Mouse (Mus musculus): ENCODE results near the gene Xrcc6. TPM values are rescaled to one million over a fixed set of nuclear protein-coding genes. Genes with fewer than 3 reads are reported as not detected.

The Xrcc6 gene
- total RNA-seq, 1 experiment from 2014 or later: 444 TPM

DNA sequence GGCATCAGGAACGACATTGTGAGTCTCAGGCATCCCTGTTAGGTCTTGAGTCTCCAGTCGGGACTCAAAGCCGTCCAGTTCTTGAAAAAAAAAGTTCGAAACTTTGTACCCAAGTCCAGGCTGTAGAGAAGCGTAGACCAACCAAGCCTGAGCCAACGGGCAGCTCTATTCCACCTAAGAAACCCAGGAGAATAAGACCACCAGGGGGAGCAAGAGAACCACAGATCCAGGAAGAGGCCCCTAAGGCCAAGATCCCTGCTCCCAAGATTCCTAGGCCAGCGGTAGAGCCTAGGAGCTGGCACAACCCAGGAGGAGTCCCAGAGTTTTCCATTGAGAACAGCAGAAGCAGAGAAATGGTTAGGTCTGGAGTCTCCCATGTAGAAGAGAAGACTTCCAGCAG, 77.9 kb downstream of the Xrcc6 start:
- peak; percentile 74 for ATAC-seq (replicated peaks; ENCODE audit: low read depth, poor library complexity, severe bottlenecking)

DNA sequence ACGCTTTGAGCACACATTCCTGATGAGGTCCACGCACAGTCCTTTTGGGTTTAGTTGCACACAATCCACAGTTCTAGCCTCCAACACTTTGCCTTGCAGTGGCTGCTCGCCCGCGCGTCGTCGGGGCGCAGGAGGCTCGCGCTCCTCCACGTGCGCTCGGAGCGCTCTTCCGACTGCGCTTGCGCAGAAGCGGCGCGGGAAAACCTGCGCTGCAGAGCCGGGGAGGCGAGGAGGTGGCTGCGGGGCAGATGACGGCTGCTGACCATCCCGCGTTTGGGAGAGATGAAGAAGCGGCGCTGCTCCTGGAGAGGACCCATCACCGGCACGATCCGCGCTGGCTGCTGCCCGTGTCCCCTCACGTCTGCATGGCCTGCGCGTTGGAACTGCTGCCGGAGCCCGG, 82.3 kb downstream of the Xrcc6 start, which contains the start of gene Mei1:
Gene Mei1 (plus strand): TSS at position 99 of the 400 bp plus-strand sequence.
- no peak for ATAC-seq (replicated peaks; ENCODE audit: low read depth, poor library complexity, severe bottlenecking)

DNA sequence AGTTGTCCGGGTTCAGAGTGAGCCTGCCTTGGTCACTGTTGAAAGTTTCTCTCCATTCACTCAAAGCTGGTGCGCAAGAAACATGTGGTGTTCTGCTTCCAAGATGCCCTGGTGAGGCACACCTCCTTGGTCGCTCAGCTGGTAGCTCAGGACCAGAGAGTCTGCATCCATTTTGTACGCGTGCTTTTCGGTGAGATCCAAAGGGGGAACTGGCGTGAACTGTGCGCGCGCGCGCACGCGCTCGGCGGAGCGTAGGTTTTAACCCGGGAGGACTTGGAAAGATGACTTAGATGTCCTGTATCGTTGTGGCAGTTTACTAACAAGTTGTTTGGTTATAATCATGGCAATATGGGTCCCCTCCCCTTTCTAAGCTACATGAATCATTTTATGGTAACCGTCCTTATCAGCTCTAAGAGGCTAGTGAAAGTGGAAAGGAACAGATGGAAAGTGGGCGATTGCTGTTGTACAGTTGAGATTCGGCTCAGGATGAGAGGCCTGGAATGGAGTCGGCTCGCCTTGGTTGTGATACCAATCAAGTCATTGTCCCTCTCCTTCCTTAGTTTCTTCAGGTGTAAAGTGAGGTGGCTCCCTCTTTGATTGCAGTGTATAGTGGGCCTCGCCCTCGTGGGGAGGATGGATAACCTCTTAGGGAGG, 84.3 kb downstream of the Xrcc6 start:
- ATAC-seq (replicated peaks; ENCODE audit: low read depth, poor library complexity, severe bottlenecking): no peak

DNA sequence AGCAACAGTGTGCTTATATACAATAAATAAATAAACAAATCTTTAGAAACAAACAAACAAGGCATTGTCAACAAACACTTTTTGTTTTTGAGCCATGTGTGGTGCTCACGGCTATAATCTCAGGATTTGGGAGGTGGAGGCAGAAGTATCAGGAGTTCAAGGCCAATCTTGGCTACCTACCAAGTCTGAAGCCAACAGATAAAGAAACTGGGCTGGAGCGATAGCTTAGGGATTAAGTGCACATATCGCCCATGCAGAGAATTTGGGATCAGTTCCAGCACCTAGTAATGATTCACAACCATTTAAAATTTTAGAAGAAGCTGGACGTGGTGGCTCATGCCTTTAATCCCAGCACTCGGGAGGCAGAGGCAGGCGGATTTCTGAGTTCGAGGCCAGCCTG, 85.9 kb downstream of the Xrcc6 start:
- ATAC-seq (replicated peaks; ENCODE audit: low read depth, poor library complexity, severe bottlenecking): no peak

DNA sequence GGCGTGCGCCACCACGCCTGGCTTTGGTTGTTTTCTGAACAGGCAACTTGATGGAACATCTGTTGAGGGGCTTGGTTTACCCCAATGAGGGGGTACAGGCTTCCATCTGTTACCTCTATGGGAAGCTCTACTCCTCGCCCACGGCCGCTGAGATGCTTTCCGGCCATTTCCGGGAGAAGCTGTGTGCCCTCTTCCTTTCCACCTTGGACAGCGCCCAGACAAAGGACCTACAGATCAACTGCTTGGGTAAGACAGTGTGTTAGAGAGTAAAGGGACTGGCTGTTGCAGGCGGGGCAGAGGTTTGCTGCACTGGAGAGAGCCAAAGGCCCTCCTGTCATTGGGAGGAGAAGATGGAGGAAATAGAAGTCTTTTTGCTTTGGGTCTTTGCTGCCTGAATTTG, 92.2 kb downstream of the Xrcc6 start:
- ATAC-seq (replicated peaks; ENCODE audit: low read depth, poor library complexity, severe bottlenecking): no peak

DNA sequence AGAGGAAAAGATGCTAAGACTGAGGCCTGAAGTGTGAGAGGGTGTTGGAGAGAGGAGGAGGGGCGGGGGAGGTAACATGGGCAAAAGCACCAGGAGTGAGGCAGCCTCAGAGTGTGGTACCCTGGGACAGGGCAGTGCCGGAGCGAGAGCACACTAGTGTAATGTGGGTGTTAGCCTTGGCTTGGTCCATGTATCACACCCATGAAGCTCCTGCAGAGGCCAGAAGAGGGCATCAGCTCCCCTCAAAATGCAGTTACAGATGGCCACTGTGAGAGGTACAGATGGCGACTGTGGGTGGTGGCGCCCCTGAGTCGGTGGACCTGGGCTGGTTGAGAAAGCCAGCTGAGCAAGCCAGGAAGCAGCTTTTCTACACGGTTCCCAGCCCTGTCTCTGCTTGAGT, 93.5 kb downstream of the Xrcc6 start:
- ATAC-seq (replicated peaks; ENCODE audit: low read depth, poor library complexity, severe bottlenecking): peak; percentile 94

DNA sequence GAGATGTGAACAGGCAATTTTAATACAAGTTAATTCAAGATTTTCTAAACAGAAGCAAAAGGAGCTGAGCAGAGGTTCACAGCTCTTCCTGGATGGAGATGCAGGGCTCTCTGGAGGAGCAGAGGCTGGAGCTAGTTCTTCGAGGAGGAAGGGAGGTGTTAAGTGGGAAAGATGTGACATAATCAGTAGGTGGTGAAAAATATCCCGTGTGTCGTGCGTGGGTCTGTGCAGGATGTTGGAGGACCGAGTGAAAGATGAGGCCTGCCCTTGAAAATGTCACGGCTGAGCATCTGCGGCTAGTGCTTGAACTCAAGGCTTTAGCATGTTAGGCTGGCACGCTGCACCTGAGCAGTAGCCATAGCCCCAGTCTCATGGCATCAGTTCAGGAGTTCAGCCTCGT, 98.0 kb downstream of the Xrcc6 start:
- no peak for ATAC-seq (replicated peaks; ENCODE audit: low read depth, poor library complexity, severe bottlenecking)

DNA sequence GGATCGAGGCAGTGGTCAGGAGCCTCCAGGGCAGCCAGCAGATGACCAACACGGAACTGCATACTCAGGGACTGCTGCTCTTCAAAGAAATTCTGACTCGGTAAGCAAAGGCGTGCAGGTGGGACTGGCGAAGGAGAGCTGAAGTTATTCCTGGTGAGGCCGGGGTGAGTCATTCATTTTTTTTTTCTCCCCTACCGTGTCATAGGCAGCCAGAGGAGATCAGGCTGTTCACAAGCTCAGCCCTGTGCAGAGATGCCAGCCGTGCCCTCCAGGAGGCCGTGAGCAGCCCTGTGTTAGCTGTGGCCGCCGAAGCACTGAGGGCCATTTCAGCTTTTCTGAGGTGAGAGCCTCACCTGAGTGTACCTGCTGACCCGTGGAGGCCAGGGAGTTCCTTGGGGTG, 98.5 kb downstream of the Xrcc6 start:
- ATAC-seq (replicated peaks; ENCODE audit: low read depth, poor library complexity, severe bottlenecking): no peak

DNA sequence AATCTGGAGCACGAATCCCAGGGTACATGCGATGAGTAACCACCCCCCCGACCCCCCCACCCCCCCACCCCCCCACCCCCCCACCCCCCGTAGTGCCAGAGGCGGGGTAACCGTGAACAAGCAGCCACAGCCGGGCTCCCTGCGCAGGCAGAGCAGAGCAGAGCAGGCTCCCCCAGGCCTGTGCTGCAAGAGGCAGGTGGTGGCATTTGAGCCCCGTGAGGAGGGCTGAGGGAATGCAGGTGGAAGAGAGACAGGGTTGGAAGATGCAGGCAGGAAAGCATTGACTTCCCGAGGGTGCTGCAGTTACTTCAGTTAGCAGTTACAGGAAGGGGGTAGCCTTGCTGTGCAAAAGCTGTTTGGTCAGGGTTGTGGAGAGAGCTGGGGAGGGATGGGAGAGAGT, 99.6 kb downstream of the Xrcc6 start:
- ATAC-seq (replicated peaks; ENCODE audit: low read depth, poor library complexity, severe bottlenecking): peak; percentile 62; the same call in 1 of the 2 replicates

Other genes with a start within 250 kb of the Xrcc6 start
- 27.9 and 31.5 TPM in 2 replicates for gene Zc3h7b, start 242.8 kb upstream of the Xrcc6 start, total RNA-seq (2017)
- 113 and 121 TPM in 2 replicates for gene Rangap1, start 242.3 kb upstream of the Xrcc6 start, total RNA-seq (2017)
- 11.3 and 20.6 TPM in 2 replicates for gene Tef, start 185.4 kb upstream of the Xrcc6 start, total RNA-seq (2017)
- gene Tob2, start 129.0 kb upstream of the Xrcc6 start, total RNA-seq (2017): 26.1 and 27.0 TPM in 2 replicates
- gene Phf5a, start 115.9 kb upstream of the Xrcc6 start, total RNA-seq (2017): 65.8 and 125 TPM in 2 replicates
- 132 and 149 TPM in 2 replicates for gene Aco2, start 115.5 kb upstream of the Xrcc6 start, total RNA-seq (2017)
- gene Polr3h, start 61.6 kb upstream of the Xrcc6 start, total RNA-seq (2017): 52.6 and 64.6 TPM in 2 replicates
- gene Csdc2, start 51.1 kb upstream of the Xrcc6 start, total RNA-seq (2017): not detected in 2 replicates
- 15.1 and 17.1 TPM in 2 replicates for gene Pmm1, start 26.9 kb upstream of the Xrcc6 start, total RNA-seq (2017)
- gene 1700029P11Rik, start 7.3 kb upstream of the Xrcc6 start, total RNA-seq (2017): not detected in 2 replicates
- gene Desi1, start 46.0 kb downstream of the Xrcc6 start, total RNA-seq (2017): 12.2 and 13.6 TPM in 2 replicates
- 197 and 206 TPM in 2 replicates for gene Snu13, start 59.8 kb downstream of the Xrcc6 start, total RNA-seq (2017)
- gene 4930407I10Rik, start 71.3 kb downstream of the Xrcc6 start, total RNA-seq (2017): not detected in 2 replicates
- not detected in 2 replicates for gene Mei1, start 82.2 kb downstream of the Xrcc6 start, total RNA-seq (2017)
- 8.8 and 18.0 TPM in 2 replicates for gene Ccdc134, start 140.1 kb downstream of the Xrcc6 start, total RNA-seq (2017)
- 42.8 and 64.3 TPM in 2 replicates for gene Srebf2, start 159.3 kb downstream of the Xrcc6 start, total RNA-seq (2017)
- 3.1 and 4.8 TPM in 2 replicates for gene Shisa8, start 225.0 kb downstream of the Xrcc6 start, total RNA-seq (2017)
- gene Tnfrsf13c, start 236.5 kb downstream of the Xrcc6 start, total RNA-seq (2017): 2.7 and 5.9 TPM in 2 replicates

Data from common myeloid progenitor, adult 5-6 weeks (primary cell).